Mouse (Mus musculus): ENCODE data around the gene Dapk3.

The Dapk3 gene

GRCm38 (mm10) chr10:81238618-81239017 is 55.8 kb downstream of the Dapk3 start:
- no peak for DNase-seq (ENCODE audit: low spot score in 2 of 2)

GRCm38 (mm10) chr10:81240876-81241275 is 58.1 kb downstream of the Dapk3 start:
- no peak for DNase-seq (ENCODE audit: low spot score in 2 of 2)

GRCm38 (mm10) chr10:81242021-81242420 is 59.2 kb downstream of the Dapk3 start:
- no peak for DNase-seq (ENCODE audit: low spot score in 2 of 2)

Measured in heart, adult 9 months (tissue).